Mouse (Mus musculus) embryo, embryonic 11.5 days (tissue): ENCODE data around the gene Pdss2.

Experiments
- DNase-seq: peaks from one replicate; pipeline ENCODE4 v3.0.0-alpha.2; 2012; ENCODE audit warnings: low read depth, low spot score

Gene Pdss2

GRCm38 (mm10) chr10:43480227-43480849 lies 259.1 kb downstream of the Pdss2 start:
- DNase-seq, result no peak

- no peak for DNase-seq
Measured at GRCm38 (mm10) chr10:43481179-43481578, 259.9 kb downstream of the Pdss2 start.

GRCm38 (mm10) chr10:43482021-43482420 lies 260.7 kb downstream of the Pdss2 start:
- DNase-seq, result no peak

GRCm38 (mm10) chr10:43483426-43483995 lies 262.2 kb downstream of the Pdss2 start:
- DNase-seq, result no peak

- no peak for DNase-seq
Measured at GRCm38 (mm10) chr10:43485751-43486268, 264.5 kb downstream of the Pdss2 start.

GRCm38 (mm10) chr10:43487441-43488010 lies 266.2 kb downstream of the Pdss2 start:
- no peak for DNase-seq

- DNase-seq, result no peak
Measured at GRCm38 (mm10) chr10:43488258-43488657, 267.0 kb downstream of the Pdss2 start.

GRCm38 (mm10) chr10:43489139-43489538 lies 267.9 kb downstream of the Pdss2 start:
- DNase-seq, result no peak

GRCm38 (mm10) chr10:43489550-43489949 lies 268.3 kb downstream of the Pdss2 start:
- no peak for DNase-seq

GRCm38 (mm10) chr10:43490034-43490433 lies 268.7 kb downstream of the Pdss2 start:
- DNase-seq, result no peak

- DNase-seq, result no peak
Measured at GRCm38 (mm10) chr10:43490846-43491245, 269.6 kb downstream of the Pdss2 start.

GRCm38 (mm10) chr10:43502599-43502998 lies 281.3 kb downstream of the Pdss2 start:
- no peak for DNase-seq

GRCm38 (mm10) chr10:43504291-43504690 lies 283.0 kb downstream of the Pdss2 start:
- DNase-seq, result no peak

- no peak for DNase-seq
Measured at GRCm38 (mm10) chr10:43507051-43507450, 285.8 kb downstream of the Pdss2 start.

GRCm38 (mm10) chr10:43509228-43509627 lies 287.9 kb downstream of the Pdss2 start:
- no peak for DNase-seq

GRCm38 (mm10) chr10:43512976-43513375 lies 291.7 kb downstream of the Pdss2 start:
- DNase-seq, result no peak
